Mouse (Mus musculus) embryonic fibroblast, embryonic 13.5 days (primary cell): ENCODE results near the gene Ank3. TPM values are rescaled to one million over a fixed set of nuclear protein-coding genes. Genes with fewer than 3 reads are reported as not detected.

Experiments used
- H3K27ac ChIP-seq: 2 replicates; pipeline ENCODE4 v1.5.1; 2012; ENCODE audit warnings: low read length, control low read depth, inconsistent platforms; ENCODE audit not compliant: insufficient read depth
- H3K4me1 ChIP-seq: 2 replicates; pipeline ENCODE4 v1.6.1; 2011; ENCODE audit warnings: low read length; ENCODE audit not compliant: control insufficient read depth, insufficient read depth
- H3K4me3 ChIP-seq: 2 replicates; pipeline ENCODE4 v1.5.1; 2011; ENCODE audit warnings: mild to moderate bottlenecking, control low read depth, low read length; ENCODE audit not compliant: insufficient read depth
- CTCF ChIP-seq: IDR thresholded peaks from 2 replicates; pipeline ENCODE4 v1.5.1; 2011; ENCODE audit warnings: mild to moderate bottlenecking, control low read depth, low read length, moderate library complexity, borderline replicate concordance; ENCODE audit not compliant: insufficient read depth
- POLR2A ChIP-seq: IDR thresholded peaks from 2 replicates; pipeline ENCODE4 v1.6.1; 2011; ENCODE audit warnings: low read depth, mild to moderate bottlenecking, control low read depth, low read length, moderate library complexity
- polyA plus RNA-seq: library from polyadenylated mRNA; stranded (reverse); fragments of >200 nt; gene quantifications from 2 replicates; pipeline ENCODE4 v1.2.4, GENCODE M21; 2011; ENCODE audit warnings: low read depth; ENCODE audit not compliant: missing spikeins, insufficient read length

Gene Ank3
- polyA plus RNA-seq, 1 experiment, result 21.6 TPM

- no peak for TF ChIP-seq CTCF
- no peak for TF ChIP-seq POLR2A
- H3K27ac ChIP-seq, result no peak overlapping the region
- H3K4me1 ChIP-seq, result peaks cover 5% of the 10 kb centered on the region; the same call in 1 of the 2 replicates
Measured at GRCm38 (mm10) chr10:69858897-69859605, 460.5 kb downstream of the Ank3 start.

DNA sequence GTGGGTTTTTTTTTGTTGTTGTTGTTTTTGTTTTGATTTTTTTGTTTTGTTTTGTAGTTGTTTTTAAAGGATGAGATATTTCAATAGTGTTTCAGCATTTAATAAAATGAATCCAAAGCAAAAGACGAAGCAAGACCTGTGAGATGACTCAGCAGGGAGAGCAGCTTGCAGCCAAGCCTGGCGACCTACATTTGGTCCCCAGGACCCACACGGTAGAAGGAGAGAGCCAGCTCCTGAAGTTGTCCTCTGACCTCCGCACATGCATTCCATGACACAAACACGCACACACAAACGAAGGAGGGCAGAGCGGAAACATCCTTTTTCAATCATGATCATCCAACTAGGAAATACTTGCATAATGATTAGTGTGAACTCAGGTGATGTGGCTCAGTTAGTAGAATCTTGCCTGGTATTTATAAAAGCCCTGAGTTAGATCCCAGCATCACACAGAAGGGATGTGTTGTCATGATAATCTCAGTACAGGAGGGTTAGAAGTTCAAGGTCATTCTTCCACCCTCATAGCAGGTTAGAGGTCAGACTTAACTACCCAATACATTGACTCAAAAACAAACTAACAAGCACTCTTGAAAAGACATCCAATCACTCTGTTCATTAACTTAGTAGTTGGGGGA, 461.4 kb downstream of the Ank3 start:
- Histone ChIP-seq H3K4me1 (peaks cover 5% of the 10 kb centered on the region; the same call in 1 of the 2 replicates), H3K4me3 (no peak overlapping the region), H3K27ac (no peak overlapping the region)
- no peak for TF ChIP-seq CTCF
- no peak for TF ChIP-seq POLR2A

More at GRCm38 (mm10) chr10:69858897-69859605, 460.5 kb downstream of the Ank3 start:
- H3K4me3 ChIP-seq, result no peak overlapping the region

DNA sequence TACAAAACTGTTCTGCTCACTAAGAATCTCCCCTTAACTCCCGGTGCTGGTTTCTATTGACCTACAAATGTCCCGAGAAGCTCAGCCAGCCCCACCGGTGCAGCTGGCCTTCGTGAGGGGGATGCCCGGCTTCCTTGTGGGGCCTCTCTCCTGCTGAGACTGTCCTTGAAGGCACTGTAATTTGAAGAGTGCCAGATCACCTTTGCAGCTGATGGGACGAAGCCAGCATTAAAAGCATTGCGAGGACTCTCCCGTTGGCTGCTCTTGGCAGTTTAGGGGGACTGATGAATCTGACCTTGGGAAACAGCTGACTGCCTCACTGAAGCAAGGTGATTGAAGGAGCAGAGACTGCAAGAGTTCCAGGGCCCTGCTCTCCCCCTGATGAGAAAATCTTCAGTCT, 464.3 kb downstream of the Ank3 start:
- H3K27ac ChIP-seq, result no peak overlapping the region
- no peak for TF ChIP-seq POLR2A
- no peak for TF ChIP-seq CTCF

DNA sequence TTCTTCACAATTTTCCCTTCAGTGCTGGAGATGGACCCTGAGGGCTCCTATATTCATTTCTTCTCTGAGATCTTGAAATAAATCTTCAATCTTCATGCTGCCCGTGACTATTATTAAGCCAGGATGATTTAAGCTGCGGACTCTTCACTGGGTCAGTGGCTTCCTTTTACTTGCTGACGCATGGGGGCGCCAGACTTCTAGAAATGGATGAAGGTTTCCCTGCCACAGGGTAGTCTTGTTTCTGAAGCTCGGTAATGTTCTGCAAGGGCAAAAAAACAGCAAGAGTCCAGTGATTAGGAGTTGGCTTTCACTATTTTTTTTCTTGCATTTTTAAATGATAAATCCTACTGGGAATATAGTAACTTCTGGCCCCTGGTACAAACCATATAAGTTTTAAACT, 471.8 kb downstream of the Ank3 start:
- H3K4me3 ChIP-seq, result no peak overlapping the region
- peaks cover 8% of the 10 kb centered on the region for H3K4me1 ChIP-seq
- H3K27ac ChIP-seq, result no peak overlapping the region
- TF ChIP-seq CTCF (no peak), POLR2A (no peak)

More for the DNA sequence above, 464.3 kb downstream of the Ank3 start:
- Histone ChIP-seq H3K4me1 (peaks cover 5% of the 10 kb centered on the region; the same call in 1 of the 2 replicates), H3K4me3 (no peak overlapping the region)

DNA sequence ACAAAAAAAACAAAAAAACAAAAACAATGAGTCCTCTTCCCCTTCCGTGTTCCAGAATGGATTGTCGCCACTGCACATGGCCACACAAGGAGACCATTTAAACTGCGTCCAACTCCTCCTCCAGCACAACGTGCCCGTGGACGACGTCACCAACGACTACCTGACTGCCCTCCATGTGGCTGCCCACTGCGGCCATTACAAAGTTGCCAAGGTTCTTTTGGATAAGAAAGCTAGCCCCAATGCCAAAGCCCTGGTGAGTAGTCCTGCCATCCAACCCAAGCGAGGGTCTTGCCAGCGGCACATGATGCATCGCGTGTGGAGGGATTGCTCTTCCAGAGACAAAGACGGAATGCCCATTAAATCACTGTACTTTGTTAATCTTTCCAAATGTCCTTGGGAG, 472.4 kb downstream of the Ank3 start:
- H3K4me1 ChIP-seq, result peaks cover 8% of the 10 kb centered on the region

DNA sequence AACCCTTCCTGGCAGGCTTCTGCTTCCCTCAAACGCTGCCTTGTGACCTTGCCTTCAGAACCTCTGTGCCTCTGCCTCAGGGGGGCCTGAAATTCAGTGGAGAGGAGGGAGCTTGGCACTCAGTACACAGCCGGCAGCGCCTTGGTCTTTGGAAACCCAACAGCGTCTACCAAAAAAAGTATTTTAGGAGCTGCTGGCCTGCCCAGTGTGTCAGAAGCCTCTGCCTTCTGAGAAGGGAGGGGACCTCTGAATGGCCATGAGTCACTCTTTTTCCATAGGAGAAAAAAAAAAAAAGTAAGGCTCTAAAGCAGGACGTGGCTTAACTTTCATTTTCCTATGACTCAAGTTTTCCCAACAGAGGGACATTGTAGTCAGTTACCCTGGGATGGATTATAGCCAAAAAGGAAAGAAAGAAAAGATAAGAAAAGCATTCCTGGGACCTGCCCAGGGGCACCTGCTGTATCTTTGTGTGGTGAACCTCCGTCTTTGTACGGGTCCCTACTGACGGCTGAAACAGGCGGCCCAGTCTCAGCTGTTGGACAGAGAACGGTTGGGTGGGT, 473.7 kb downstream of the Ank3 start:
- H3K4me3 ChIP-seq, result no peak overlapping the region
- H3K4me1 ChIP-seq, result peaks cover 8% of the 10 kb centered on the region
- peak overlapping the region; percentile 83 for H3K27ac ChIP-seq
- TF ChIP-seq POLR2A (no peak), CTCF (no peak)

More for the DNA sequence above, 472.4 kb downstream of the Ank3 start:
- no peak overlapping the region for H3K27ac ChIP-seq
- no peak overlapping the region for H3K4me3 ChIP-seq
- no peak for TF ChIP-seq POLR2A
- no peak for TF ChIP-seq CTCF

DNA sequence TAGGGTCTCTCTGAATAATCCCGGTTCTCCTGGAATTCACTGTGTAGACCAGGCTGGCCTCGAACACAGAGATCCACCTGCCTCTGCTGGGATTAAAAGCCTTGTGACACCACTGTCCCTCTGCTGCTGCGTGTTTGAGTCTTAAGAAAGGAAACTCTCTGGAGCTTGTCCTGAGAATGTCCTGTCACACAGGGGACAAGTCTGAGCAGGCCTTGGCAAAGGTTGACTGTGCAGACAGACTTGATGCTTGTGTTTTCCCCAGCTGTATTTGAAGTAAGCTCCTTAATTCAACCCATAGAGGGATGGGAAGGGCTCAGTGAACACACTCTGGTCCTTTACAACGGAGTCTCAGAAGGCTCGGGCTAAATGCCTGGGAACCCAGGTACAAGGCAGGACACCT, 474.3 kb downstream of the Ank3 start:
- TF ChIP-seq CTCF (no peak), POLR2A (no peak)
- Histone ChIP-seq H3K4me1 (peaks cover 8% of the 10 kb centered on the region), H3K27ac (peak overlapping the region; percentile 69), H3K4me3 (no peak overlapping the region)

DNA sequence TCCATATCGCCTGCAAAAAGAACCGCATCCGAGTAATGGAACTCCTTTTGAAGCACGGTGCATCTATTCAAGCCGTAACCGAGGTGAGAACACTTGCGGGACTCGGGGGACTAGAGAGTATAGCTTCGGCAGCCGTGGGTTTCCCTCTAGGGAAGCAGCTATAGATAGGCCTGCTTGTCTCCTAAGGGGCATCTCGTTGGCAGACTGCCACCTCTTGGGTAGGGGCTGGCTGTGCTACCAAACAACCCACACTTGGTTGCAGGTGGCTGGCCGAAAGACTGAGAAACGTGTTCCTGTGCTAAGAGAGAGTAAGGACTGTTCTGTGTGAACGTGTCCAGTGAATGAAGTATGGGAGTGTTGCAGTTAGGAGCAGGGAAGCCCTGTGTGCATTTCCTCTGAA, 476.2 kb downstream of the Ank3 start:
- no peak overlapping the region for H3K4me3 ChIP-seq
- peaks cover 8% of the 10 kb centered on the region for H3K4me1 ChIP-seq
- TF ChIP-seq CTCF (no peak), POLR2A (no peak)
- no peak overlapping the region for H3K27ac ChIP-seq

- Histone ChIP-seq H3K4me3 (no peak overlapping the region), H3K4me1 (no peaks in the 10 kb centered on the region), H3K27ac (no peak overlapping the region)
- TF ChIP-seq CTCF (no peak), POLR2A (no peak)
Measured at GRCm38 (mm10) chr10:69883935-69884680, 485.5 kb downstream of the Ank3 start.
